Mouse (Mus musculus) layer of hippocampus, adult 2 months (tissue): Measurements from ENCODE around the gene Esrrg. TPM values are rescaled to one million over a fixed set of nuclear protein-coding genes. Genes with fewer than 3 reads are reported as not detected.

Experiments used
- DNase-seq, 2 experiments: peaks; one replicate each; pipeline ENCODE4 v3.0.0; 2022; ENCODE audit warnings: low spot score in 2 of 2
- H3K27ac ChIP-seq: fragments of 200-600 bp; 2 replicates; pipeline ENCODE4 v1.8.1; 2022
- H3K4me3 ChIP-seq: fragments of 200-600 bp; 2 replicates; pipeline ENCODE4 v1.8.1; 2022; ENCODE audit warnings: mild to moderate bottlenecking
- CTCF ChIP-seq: fragments of 200-600 bp; conservative IDR thresholded peaks from 2 replicates; pipeline ENCODE4 v1.8.1; 2022; ENCODE audit warnings: antibody characterized with exemption, mild to moderate bottlenecking, moderate library complexity
- total RNA-seq, 2 experiments: library from RNA; stranded (reverse); gene quantifications; 2 replicates each; pipeline ENCODE4 v1.2.3; 2021

The Esrrg gene
- total RNA-seq, 2 experiments from 2014 or later, result 10.9 to 12.6 TPM

DNA sequence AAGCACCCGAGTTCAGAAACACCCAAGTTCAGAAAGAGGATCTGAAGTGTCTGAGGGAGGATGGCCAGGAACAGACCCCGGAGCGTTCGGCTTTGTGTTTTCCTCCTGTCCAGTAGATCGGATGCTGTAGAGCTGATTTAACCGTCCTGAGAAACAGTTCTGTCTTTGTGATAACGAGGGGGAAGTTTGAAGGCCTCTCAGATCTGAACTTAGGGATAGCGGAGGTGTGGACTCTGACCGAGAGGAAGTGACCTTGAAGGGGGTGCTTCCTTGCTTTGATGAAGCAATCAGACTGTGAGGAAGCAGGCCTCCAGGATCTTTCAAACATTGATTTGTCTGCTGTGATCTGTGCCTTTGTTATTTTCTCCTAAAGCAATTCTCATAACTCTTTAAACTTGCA lies 44.8 kb downstream of the Esrrg start:
- no peak overlapping the region for H3K27ac ChIP-seq
- no peak for DNase-seq
- H3K4me3 ChIP-seq, result no peak overlapping the region
- no peak for TF ChIP-seq CTCF

DNA sequence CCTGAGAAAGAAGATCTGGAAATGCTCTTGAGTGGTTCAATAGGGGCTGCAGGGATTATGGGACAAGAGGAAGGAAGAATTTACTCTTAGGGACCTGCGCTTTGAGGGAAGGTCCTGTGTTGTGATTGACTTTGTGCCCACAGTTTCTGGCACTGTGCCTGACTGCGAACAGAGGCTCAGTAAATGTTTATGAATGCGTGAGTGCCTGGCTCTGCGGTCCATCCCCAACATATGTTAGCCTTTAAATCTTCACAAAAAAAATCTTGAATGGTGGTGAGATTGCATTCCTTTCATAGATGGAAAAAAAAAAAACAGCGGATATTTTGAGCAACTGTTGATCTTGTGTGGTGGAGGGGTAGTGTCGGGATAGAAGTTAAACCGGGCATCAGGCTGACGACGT lies 52.4 kb downstream of the Esrrg start:
- no peak overlapping the region for H3K27ac ChIP-seq
- H3K4me3 ChIP-seq, result no peak overlapping the region
- no peak for TF ChIP-seq CTCF
- no peak for DNase-seq

DNA sequence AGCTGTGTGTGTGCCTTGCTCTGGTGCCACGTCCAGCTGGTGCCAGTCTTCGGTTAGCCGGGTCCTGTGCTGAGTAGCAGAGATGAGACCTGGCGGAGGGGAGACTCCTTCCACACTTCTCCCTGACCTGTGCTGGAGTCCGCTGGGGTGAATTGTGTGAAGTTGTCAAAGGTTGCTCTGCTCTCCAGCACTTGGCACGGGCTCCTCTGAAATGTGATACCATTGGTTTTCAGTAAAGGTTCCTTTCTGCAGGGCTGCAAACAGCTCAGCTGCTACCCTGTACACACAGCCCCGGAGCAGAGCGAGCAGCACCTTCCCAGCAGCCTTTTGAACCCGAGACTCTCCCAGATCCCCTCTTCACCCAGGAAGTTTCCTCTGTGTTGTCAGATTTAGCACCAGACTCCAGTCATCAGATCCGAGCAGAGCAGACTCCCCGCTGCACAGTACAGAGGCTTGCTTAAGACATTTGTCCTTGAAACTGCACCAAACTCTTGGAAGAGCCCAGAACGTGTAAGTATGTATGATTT lies 53.6 kb downstream of the Esrrg start:
- H3K27ac ChIP-seq, result no peak overlapping the region
- peak overlapping the region; percentile 23 for H3K4me3 ChIP-seq
- DNase-seq, result no peak
- no peak for TF ChIP-seq CTCF

DNA sequence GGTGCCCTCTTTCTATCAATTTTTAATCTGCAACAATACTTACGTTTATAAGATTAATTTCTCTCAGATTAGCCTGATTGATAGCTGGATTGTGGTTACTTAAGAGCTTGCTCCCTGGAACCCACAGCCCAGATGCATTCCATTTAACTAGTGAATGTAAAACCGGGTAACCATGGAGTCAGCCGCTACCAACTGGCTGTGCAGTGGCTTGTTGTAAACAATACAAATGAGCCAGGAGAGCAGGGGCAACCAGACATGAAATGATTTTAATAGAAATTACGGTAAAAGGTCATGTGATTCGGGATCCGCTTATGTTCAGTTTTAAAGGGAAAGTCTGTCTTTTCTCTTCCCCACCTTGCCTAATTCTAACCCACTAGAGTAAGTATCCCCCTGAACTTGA lies 54.8 kb downstream of the Esrrg start:
- H3K4me3 ChIP-seq, result no peak overlapping the region; the same call in 1 of the 2 replicates
- DNase-seq, result no peak
- TF ChIP-seq CTCF, result no peak
- no peak overlapping the region for H3K27ac ChIP-seq

DNA sequence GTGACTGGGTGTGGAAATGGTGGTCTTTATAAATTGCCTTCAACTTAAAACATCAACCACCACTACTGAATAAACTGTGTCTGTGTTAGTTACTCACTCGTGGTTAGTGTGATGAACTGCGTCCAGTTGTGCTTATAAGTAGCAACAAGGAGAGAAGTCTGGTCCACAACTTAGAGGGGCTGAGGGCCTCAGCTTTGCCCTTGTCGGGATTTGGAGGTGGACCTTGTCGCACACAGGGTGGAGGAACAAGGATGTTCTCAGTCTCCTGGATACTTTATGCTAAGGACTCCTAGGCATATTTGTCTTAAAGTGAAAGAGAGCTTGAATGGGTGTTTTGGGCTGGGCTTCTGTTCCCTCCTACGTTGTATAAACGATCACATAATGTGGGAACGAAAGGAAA lies 55.7 kb downstream of the Esrrg start:
- DNase-seq, result no peak
- no peak overlapping the region for H3K4me3 ChIP-seq
- no peak overlapping the region for H3K27ac ChIP-seq
- TF ChIP-seq CTCF, result no peak

DNA sequence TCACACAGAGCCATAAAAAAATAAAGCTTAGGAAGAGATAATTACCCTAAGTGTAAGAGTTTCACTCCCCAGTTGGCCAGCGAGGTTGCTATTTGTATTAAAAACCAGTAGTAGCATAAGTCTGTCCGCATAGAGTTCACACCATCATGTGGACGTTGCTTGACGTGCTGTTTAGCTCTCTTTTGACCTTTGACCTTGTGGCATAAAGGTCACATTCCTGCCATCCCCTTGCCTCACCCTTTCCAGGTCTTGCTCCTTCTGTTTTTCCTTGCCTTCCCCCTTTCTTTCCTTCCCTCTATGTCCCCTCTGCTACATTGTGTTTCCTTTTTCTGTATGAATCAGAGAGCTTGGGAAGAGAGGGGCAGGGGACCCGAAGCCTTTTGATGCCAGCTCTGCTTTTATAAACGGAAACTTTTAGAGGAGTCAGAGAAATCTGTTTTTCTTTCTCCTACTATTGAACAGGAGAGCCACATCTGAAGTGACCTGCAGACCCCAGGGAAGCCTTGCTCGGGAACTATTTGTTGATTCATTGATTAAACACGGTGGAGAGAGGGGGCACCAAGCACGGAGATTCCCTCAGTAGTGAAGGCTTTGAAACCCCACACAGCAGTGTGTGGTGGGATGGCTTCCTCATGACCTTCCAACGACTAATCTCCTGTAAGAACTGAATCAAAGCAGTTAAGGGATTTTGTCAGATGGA lies 57.5 kb downstream of the Esrrg start:
- H3K4me3 ChIP-seq, result no peak overlapping the region
- no peak for DNase-seq
- H3K27ac ChIP-seq, result no peak overlapping the region
- no peak for TF ChIP-seq CTCF

DNA sequence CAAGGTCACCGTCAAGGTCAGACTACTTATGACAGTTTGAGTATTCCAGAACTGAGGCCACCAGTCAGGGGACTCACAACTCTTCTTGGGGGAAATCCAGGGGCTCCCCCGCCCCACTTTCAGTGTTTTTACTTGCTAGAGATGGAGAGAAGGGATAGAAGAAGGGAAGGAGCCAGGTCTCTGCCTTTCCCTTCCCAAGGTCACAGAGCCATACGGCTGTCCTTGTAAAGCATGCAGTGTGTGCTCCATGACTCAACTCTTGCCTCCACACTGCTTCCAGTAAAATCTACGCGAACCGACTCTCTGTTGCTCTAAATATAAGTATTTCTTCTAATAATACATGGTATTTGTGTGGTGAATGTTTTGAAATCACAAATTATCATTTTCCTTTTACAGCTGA lies 61.2 kb downstream of the Esrrg start:
- H3K27ac ChIP-seq, result no peak overlapping the region
- TF ChIP-seq CTCF, result no peak
- H3K4me3 ChIP-seq, result no peak overlapping the region
- no peak for DNase-seq

DNA sequence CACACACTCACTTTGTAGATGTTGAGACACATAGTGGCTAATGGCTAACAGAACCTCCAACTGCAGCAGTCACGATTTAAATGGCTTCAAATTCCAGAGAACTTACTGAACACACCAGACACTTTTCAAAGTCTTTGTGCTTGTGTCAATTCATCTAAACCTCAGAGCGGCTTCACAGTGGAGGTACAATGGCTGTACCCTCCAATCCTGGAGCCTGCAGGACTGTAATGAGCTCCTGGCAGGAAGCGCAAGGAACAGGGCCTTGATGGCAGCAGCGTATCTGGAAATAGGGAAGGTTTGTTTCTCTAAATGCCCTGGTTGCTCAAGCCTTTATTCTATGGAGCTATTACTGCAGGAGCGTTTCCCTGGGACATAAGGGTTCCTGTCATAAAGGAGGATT lies 63.9 kb downstream of the Esrrg start:
- no peak for TF ChIP-seq CTCF
- H3K4me3 ChIP-seq, result no peak overlapping the region
- no peak for DNase-seq
- H3K27ac ChIP-seq, result no peak overlapping the region

DNA sequence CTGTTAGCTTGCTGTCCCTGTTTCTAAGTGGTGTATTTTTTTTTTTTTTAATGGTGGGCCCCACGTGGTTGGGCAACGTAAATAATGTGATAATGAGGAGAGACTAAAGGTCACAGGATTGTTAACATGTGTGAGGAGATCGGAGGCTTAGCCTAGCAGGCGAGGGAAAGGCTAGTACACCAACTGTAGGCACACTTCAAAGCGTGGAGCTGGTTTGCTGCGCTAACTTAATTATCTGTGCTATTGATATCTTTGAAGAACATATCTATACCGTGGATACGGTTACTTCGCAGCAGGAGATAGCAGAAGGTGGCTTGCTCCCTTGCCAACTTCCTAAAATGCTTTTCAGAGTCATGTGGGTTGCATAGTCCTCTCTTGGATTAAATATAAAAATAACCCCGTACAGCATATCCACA lies 66.2 kb downstream of the Esrrg start:
- no peak for DNase-seq
- no peak for TF ChIP-seq CTCF
- H3K27ac ChIP-seq, result no peak overlapping the region
- H3K4me3 ChIP-seq, result no peak overlapping the region

DNA sequence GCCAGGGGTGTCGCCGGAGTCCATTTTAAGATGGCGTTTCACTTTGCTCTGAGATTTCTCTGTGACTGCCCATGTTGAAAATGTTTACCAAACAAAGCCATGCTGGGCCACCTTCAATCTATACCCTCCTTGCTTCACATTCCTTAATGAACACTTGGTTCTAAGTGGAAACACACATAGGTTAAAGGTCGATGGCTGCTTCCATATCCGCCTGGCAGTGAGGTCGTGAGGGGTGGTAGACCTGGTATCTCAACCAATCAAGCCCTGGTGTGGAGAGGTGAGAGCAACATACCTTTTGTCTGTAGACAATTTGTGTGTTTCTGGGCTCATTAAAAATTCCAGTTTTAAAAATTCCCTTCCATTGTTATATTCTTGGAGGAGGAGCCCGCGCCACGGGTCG lies 68.0 kb downstream of the Esrrg start:
- H3K27ac ChIP-seq, result no peak overlapping the region
- no peak overlapping the region for H3K4me3 ChIP-seq
- DNase-seq, result no peak
- TF ChIP-seq CTCF, result no peak

DNA sequence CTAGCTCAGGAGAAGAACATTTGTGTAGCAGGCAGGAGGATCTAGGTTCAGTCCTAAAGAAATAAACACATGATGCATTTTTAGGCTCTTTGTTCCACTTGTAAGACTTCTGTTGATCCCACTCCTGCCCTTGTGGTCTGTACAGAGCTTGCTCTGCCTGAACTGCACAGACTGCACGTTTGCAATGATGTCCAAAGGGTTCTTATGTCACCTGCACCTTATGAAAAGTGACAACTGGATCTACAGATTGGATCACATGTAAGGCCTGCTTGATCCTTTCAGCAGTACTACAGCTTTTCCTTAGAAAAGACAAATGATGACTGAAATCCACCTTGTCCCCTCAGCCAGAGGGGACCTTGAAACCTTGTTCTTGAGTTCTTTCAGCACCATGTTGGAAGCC lies 70.7 kb downstream of the Esrrg start:
- H3K4me3 ChIP-seq, result no peak overlapping the region
- TF ChIP-seq CTCF, result no peak
- no peak overlapping the region for H3K27ac ChIP-seq
- DNase-seq, result no peak

DNA sequence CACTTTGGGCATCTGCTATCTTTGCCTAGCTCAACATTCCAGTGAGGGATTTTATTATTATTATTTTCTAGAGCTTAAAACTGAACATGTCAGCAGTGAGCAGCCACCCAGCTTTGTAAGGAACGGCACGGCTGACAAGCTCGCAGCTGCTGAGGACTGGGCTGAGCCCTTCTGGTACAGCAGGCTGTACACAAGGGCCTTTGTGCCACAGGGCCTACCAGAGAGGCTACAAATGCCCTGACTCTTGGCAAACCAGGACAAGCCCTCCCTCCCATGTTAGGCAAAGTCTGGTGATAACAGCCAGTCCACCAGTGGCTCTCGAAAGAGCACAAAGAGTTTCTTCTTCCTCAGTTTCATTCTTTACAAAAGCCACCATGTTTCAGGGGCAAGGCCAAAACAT lies 75.9 kb downstream of the Esrrg start:
- TF ChIP-seq CTCF, result no peak
- DNase-seq, result peak in 1 of 2 experiments; percentile 17
- Histone ChIP-seq H3K4me3 (no peak overlapping the region), H3K27ac (no peak overlapping the region)

DNA sequence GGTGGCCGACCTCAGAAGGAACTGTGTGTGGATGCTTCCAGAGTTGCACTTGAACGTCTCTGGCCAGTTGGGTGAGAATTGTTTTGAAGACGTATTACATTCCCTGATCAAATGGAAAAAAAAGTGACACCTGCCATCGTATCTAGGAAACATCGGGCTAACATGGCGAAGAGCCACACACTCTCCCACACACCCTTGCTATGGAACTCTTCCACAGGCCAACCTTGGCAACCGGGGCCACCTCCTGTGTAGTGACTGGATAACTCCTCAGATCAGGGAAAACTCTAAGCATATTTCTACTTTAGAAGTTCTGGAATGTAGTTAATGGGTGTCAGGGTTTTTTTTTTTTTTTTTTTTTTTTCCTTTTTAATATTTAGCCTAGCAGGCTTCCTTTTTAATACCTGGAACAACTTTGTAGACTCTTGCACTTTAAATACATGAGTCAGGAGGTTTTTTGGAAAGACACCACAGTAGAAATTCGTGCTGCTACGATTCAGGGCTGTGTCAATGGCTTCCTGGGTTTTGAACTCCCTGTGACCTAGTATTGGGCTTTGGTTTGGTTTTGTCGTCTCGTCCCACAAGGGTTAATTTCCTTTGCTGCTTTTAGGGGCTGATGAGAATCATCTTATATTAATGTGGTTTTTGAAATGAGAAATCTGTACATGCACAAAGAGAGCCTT lies 83.4 kb downstream of the Esrrg start:
- no peak for DNase-seq
- Histone ChIP-seq H3K4me3 (no peak overlapping the region), H3K27ac (no peak overlapping the region)
- no peak for TF ChIP-seq CTCF

DNA sequence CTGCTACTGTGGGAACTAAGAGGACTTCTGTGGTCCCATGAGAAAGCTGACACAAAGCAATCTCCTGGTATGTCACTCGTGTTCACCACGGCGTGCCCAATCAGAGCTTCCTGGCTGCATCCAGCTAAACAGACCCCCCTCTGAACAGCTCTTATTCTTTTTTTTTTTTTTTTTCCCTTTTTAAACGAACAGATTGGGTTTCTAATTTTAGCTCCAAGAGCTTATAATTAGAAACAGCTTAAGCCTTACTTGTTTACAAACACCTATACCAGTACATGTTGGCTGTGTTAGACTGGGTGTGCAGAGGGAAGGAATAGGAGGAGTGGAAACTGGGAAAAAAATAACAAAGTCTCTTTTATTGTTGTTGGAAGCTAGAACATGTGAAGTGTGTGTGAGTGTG lies 86.3 kb downstream of the Esrrg start:
- Histone ChIP-seq H3K27ac (no peak overlapping the region), H3K4me3 (no peak overlapping the region)
- no peak for TF ChIP-seq CTCF
- DNase-seq, result no peak
